Mouse (Mus musculus) MEL (cell line): Measurements from ENCODE around the gene AC134908.4. TPM values are rescaled to one million over a fixed set of nuclear protein-coding genes. Genes with fewer than 3 reads are reported as not detected.

Experiments used
- DNase-seq: peaks from one replicate; pipeline ENCODE4 v3.0.0; 2011; ENCODE audit warnings: low read depth, low spot score
- H3K27ac ChIP-seq: 2 replicates; pipeline ENCODE4 v1.5.1; 2012; ENCODE audit warnings: low read depth, mild to moderate bottlenecking, control low read depth, low read length, moderate library complexity; ENCODE audit not compliant: control insufficient read depth
- H3K27me3 ChIP-seq, 2 experiments: fragments of 150-350 bp in 1 of 2; sonication (generic) in 1 of 2; 2 replicates each; pipeline ENCODE4 v1.6.1; 2012; ENCODE audit warnings: low read length in 2 of 2, mild to moderate bottlenecking in 2 of 2, improper control_type of control experiment in 1 of 2, moderate library complexity in 1 of 2; ENCODE audit not compliant: insufficient read depth in 2 of 2, control insufficient read depth in 1 of 2
- H3K36me3 ChIP-seq, 2 experiments: 2 replicates each; pipeline ENCODE4 v1.6.1; 2012 to 2014; ENCODE audit warnings: low read length in 2 of 2, improper control_type of control experiment in 1 of 2, inconsistent platforms in 1 of 2, mild to moderate bottlenecking in 1 of 2; ENCODE audit not compliant: insufficient read depth in 2 of 2, control insufficient read depth in 1 of 2
- H3K4me1 ChIP-seq, 2 experiments: fragments of 150-350 bp in 1 of 2; sonication (generic) in 1 of 2; 2 replicates each; pipeline ENCODE4 v1.6.1; 2012; ENCODE audit warnings: low read length in 2 of 2, improper control_type of control experiment in 1 of 2, mild to moderate bottlenecking in 1 of 2; ENCODE audit not compliant: insufficient read depth in 2 of 2, control insufficient read depth in 1 of 2
- H3K4me3 ChIP-seq, 2 experiments: fragments of 150-350 bp in 1 of 2; sonication (generic) in 1 of 2; 2 replicates each; pipeline ENCODE4 v1.5.1; 2012; ENCODE audit warnings: low read depth in 2 of 2, low read length in 2 of 2, mild to moderate bottlenecking in 2 of 2, moderate library complexity in 2 of 2, control low read depth in 1 of 2, improper control_type of control experiment in 1 of 2; ENCODE audit not compliant: control insufficient read depth in 1 of 2, insufficient read depth in 1 of 2
- H3K79me2 ChIP-seq: 2 replicates; pipeline ENCODE4 v1.6.1; 2012; ENCODE audit warnings: mild to moderate bottlenecking, low read length, moderate library complexity; ENCODE audit not compliant: control insufficient read depth, poor library complexity, insufficient read depth
- H3K9ac ChIP-seq: 2 replicates; pipeline ENCODE4 v1.6.1; 2012; ENCODE audit warnings: low read depth, mild to moderate bottlenecking, control low read depth, low read length, moderate library complexity; ENCODE audit not compliant: control insufficient read depth, poor library complexity, severe bottlenecking
- H3K9me3 ChIP-seq: fragments of 150-350 bp; sonication (generic); replicated peaks from 2 replicates; pipeline ENCODE4 v1.6.1; 2012; ENCODE audit warnings: mild to moderate bottlenecking, low read length, improper control_type of control experiment, moderate library complexity; ENCODE audit not compliant: insufficient read depth
- BHLHE40 ChIP-seq: IDR thresholded peaks from 2 replicates; pipeline ENCODE4 v1.6.1; 2012; ENCODE audit warnings: low read depth, mild to moderate bottlenecking, inconsistent platforms, low read length, improper control_type of control experiment, borderline replicate concordance
- CHD2 ChIP-seq: IDR thresholded peaks from 2 replicates; pipeline ENCODE4 v1.6.1; 2011; ENCODE audit warnings: low read length, improper control_type of control experiment
- CTCF ChIP-seq, 3 experiments: IDR thresholded peaks in 2 of 3; conservative IDR thresholded peaks in 1 of 3; 2 replicates each; pipeline ENCODE4 v1.5.1; 2011 to 2012; ENCODE audit warnings: low read length in 3 of 3, low read depth in 2 of 3, mild to moderate bottlenecking in 2 of 3, improper control_type of control experiment in 1 of 3, inconsistent platforms in 1 of 3, mixed read lengths in 1 of 3, moderate library complexity in 1 of 3; ENCODE audit not compliant: control insufficient read depth in 1 of 3, insufficient read depth in 1 of 3, poor library complexity in 1 of 3, severe bottlenecking in 1 of 3
- E2F4 ChIP-seq: IDR thresholded peaks from 2 replicates; pipeline ENCODE4 v1.6.1; 2011; ENCODE audit warnings: low read depth, low read length, improper control_type of control experiment, borderline replicate concordance
- ETS1 ChIP-seq: IDR thresholded peaks from 2 replicates; pipeline ENCODE4 v1.6.1; 2012; ENCODE audit warnings: low read depth, mild to moderate bottlenecking, inconsistent platforms, low read length, improper control_type of control experiment, moderate library complexity
- GATA1 ChIP-seq: IDR thresholded peaks from 2 replicates; pipeline ENCODE4 v1.6.1; 2011; ENCODE audit warnings: low read depth, low read length, improper control_type of control experiment
- MAFK ChIP-seq: IDR thresholded peaks from 2 replicates; pipeline ENCODE4 v1.6.1; 2011; ENCODE audit warnings: low read depth, mild to moderate bottlenecking, low read length, improper control_type of control experiment, borderline replicate concordance
- MAX ChIP-seq: IDR thresholded peaks from 2 replicates; pipeline ENCODE4 v1.6.1; 2011; ENCODE audit warnings: low read length, improper control_type of control experiment
- MAZ ChIP-seq: IDR thresholded peaks from 2 replicates; pipeline ENCODE4 v1.6.1; 2012; ENCODE audit warnings: low read depth, mild to moderate bottlenecking, inconsistent platforms, low read length, improper control_type of control experiment
- MEF2A ChIP-seq: IDR thresholded peaks from 2 replicates; pipeline ENCODE4 v1.6.1; 2014; ENCODE audit warnings: low read depth, mild to moderate bottlenecking, inconsistent platforms, low read length, improper control_type of control experiment; ENCODE audit not compliant: poor library complexity, insufficient replicate concordance, severe bottlenecking; ENCODE audit errors: extremely low read depth
- NELFE ChIP-seq: IDR thresholded peaks from 2 replicates; pipeline ENCODE4 v1.6.1; 2011; ENCODE audit warnings: low read depth, low read length, improper control_type of control experiment
- RAD21 ChIP-seq: IDR thresholded peaks from 2 replicates; pipeline ENCODE4 v1.6.1; 2011; ENCODE audit warnings: mild to moderate bottlenecking, low read depth, low read length, improper control_type of control experiment
- SIN3A ChIP-seq: IDR thresholded peaks from 2 replicates; pipeline ENCODE4 v1.6.1; 2012; ENCODE audit warnings: low read length, improper control_type of control experiment, inconsistent platforms
- TAL1 ChIP-seq: IDR thresholded peaks from 2 replicates; pipeline ENCODE4 v1.6.1; 2012; ENCODE audit warnings: mild to moderate bottlenecking, inconsistent platforms, low read length, moderate library complexity, mixed read lengths
- TBP ChIP-seq: IDR thresholded peaks from 2 replicates; pipeline ENCODE4 v1.8.0; 2011; ENCODE audit warnings: low read depth, low read length, improper control_type of control experiment
- UBTF ChIP-seq: IDR thresholded peaks from 2 replicates; pipeline ENCODE4 v1.6.1; 2012; ENCODE audit warnings: low read depth, mild to moderate bottlenecking, inconsistent platforms, low read length, improper control_type of control experiment, moderate library complexity, borderline replicate concordance; ENCODE audit not compliant: insufficient read depth
- USF1 ChIP-seq: IDR thresholded peaks from 2 replicates; pipeline ENCODE4 v1.6.1; 2014; ENCODE audit warnings: low read depth, mild to moderate bottlenecking, inconsistent platforms, low read length, improper control_type of control experiment, moderate library complexity
- USF2 ChIP-seq, 2 experiments: IDR thresholded peaks; 2 replicates each; pipeline ENCODE4 v1.6.1; 2011 to 2012; ENCODE audit warnings: improper control_type of control experiment in 2 of 2, low read length in 2 of 2, borderline replicate concordance in 1 of 2, inconsistent platforms in 1 of 2, low read depth in 1 of 2, mild to moderate bottlenecking in 1 of 2; ENCODE audit not compliant: insufficient read depth in 1 of 2
- polyA plus RNA-seq, 2 experiments: library from polyadenylated mRNA; stranded (reverse) in 1 of 2; unstranded in 1 of 2; fragments of >175 nt in 1 of 2; fragments of >200 nt in 1 of 2; gene quantifications; 2 replicates each; pipeline versions ENCODE4 v1.2.1 to v1.2.4; 2012; ENCODE audit warnings: low replicate concordance in 2 of 2, low read depth in 1 of 2; ENCODE audit not compliant: insufficient read length in 2 of 2, insufficient read depth in 1 of 2, missing spikeins in 1 of 2
- total RNA-seq: library from RNA; depleted of rRNA; stranded (reverse); fragments of 300-350 nt; gene quantifications from 2 replicates; pipeline ENCODE4 v1.2.3, GENCODE M21; 2012

The AC134908.4 gene
- total and polyA plus RNA-seq, 3 experiments, result 0.92 TPM; not detected in 2

DNA sequence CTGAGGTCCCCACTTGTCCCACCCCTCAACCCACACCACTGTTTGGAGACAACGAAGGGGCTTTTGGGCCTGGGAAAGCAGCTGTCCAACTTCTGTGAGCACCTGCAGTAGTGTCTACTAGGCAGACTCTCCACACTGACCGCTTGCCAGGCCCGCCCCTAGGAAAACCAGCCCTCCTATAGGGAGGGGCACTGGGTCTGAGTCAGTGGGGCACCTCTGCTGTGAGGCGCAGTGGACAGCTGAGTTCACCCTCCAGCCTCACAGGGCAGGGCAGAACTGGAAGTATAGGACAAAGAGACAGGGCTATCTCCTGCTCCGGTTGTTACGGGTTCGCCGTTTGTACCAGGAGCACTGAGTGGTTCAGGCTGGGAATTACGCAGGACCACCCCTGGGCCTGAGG is 41.2 kb downstream of the AC134908.4 start, which contains the start of gene Msln:
Msln (minus strand) TSS at position 138 of the 400 bp plus-strand sequence.
- H3K79me2 ChIP-seq, result no peaks in the 10 kb centered on the region
- H3K9me3 ChIP-seq, result no peaks in the 10 kb centered on the region
- H3K27ac ChIP-seq, result no peak within 1 kb of the TSS
- H3K36me3 ChIP-seq, result no peaks in the 10 kb centered on the region
- TF ChIP-seq MAX, result no peak
- H3K4me3 ChIP-seq, result no peak within 1 kb of the TSS
- H3K27me3 ChIP-seq, result peaks cover 0 to 10% of the 10 kb centered on the region in 2 experiments; a peak in 3 of 4 replicates
- no peaks in the 10 kb centered on the region for H3K4me1 ChIP-seq
- DNase-seq, result no peak
- H3K9ac ChIP-seq, result no peak within 1 kb of the TSS

DNA sequence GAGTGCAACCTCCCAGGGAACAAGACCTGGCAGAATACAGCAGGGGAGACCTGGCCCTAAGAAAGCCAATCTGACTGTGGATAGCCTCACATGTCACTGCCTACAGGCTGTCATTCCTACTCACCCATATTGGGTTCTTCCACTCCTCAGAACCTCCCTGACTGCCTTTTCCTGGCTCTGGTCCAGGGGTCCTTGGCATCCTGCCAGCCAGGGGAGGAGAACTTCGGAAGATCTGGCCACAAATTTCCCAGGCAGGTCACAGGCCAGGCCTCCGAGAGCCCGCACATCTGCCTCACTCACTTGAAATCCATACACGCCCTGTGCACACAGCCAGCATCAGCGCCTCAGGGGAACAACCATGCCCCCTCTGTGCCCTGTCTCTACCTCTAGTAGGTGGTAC is 44.0 kb downstream of the AC134908.4 start:
- H3K27me3 ChIP-seq, result peaks cover 0 to 1% of the 10 kb centered on the region in 2 experiments; a peak in 1 of 4 replicates
- TF ChIP-seq CTCF (IDR thresholded peaks at IDR 0.05 in 2 of 3, conservative IDR thresholded peaks at IDR 0.05 in 1 of 3; ENCODE audit: control insufficient read depth in 1 of 3, insufficient read depth in 1 of 3, low read depth in 2 of 3, low read length in 3 of 3, poor library complexity in 1 of 3, severe bottlenecking in 1 of 3), result no peak
- TF ChIP-seq E2F4, result no peak
- TF ChIP-seq NELFE, result no peak
- TF ChIP-seq CHD2, result no peak
- TF ChIP-seq MAFK, result no peak
- no peak for TF ChIP-seq BHLHE40
- no peak overlapping the region for H3K9ac ChIP-seq
- H3K4me1 ChIP-seq, result no peaks in the 10 kb centered on the region
- no peak overlapping the region for H3K27ac ChIP-seq
- no peaks in the 10 kb centered on the region for H3K79me2 ChIP-seq
- no peak for DNase-seq
- H3K9me3 ChIP-seq, result no peaks in the 10 kb centered on the region
- H3K36me3 ChIP-seq, result no peaks in the 10 kb centered on the region
- no peak overlapping the region for H3K4me3 ChIP-seq

DNA sequence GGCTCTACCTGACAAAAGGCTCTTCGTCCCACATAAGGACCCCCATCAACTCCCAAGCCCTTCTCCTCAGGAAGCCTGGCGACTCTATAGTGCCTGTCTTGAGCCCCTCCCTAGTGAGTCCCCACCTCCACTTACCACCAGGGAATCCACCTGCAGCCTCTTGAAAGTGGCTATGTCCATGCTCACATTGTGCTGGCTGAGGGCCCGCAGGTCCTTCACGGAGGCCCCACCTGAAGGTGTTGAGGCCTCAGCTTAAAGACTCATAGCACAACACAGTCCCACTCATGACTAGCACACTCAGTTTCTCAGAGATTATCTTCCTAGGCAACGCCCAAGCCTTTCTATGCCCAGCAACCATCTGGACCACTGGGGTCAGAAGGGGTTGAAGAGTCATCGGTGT is 46.1 kb downstream of the AC134908.4 start:
- H3K9ac ChIP-seq, result no peak overlapping the region
- H3K4me1 ChIP-seq, result no peaks in the 10 kb centered on the region
- peaks cover 0 to 1% of the 10 kb centered on the region in 2 experiments; a peak in 1 of 4 replicates for H3K27me3 ChIP-seq
- TF ChIP-seq BHLHE40 (no peak), RAD21 (no peak), TAL1 (no peak), UBTF (no peak), MEF2A (no peak), GATA1 (no peak), ETS1 (no peak), SIN3A (no peak), MAZ (no peak), USF2 (IDR thresholded peaks at IDR 0.05; ENCODE audit: borderline replicate concordance in 1 of 2, insufficient read depth in 1 of 2, low read depth in 1 of 2, low read length in 2 of 2) (no peak), TBP (no peak), MAFK (no peak), USF1 (no peak)
- H3K9me3 ChIP-seq, result no peaks in the 10 kb centered on the region
- H3K79me2 ChIP-seq, result no peaks in the 10 kb centered on the region
- no peak overlapping the region for H3K4me3 ChIP-seq
- no peak for DNase-seq
- no peak overlapping the region for H3K27ac ChIP-seq
- no peaks in the 10 kb centered on the region for H3K36me3 ChIP-seq
